Mouse (Mus musculus) heart, adult 2 months (tissue): ENCODE measurements around the gene Wnt5a. TPM values are rescaled to one million over a fixed set of nuclear protein-coding genes. Genes with fewer than 3 reads are reported as not detected.

Experiments
- DNase-seq, 2 experiments: peaks; one replicate each; pipeline ENCODE4 v3.0.0; 2021
- H3K27ac ChIP-seq: fragments of 200-600 bp; 2 replicates; pipeline ENCODE4 v1.8.1; 2022
- H3K27me3 ChIP-seq: fragments of 200-500 bp; 2 replicates; pipeline ENCODE4 v1.6.1; 2012; ENCODE audit warnings: mild to moderate bottlenecking, low read length, inconsistent platforms, mixed read lengths; ENCODE audit not compliant: control insufficient read depth, insufficient read depth
- H3K36me3 ChIP-seq: fragments of 200-500 bp; 2 replicates; pipeline ENCODE4 v1.6.1; 2012; ENCODE audit warnings: low read length, inconsistent platforms; ENCODE audit not compliant: control insufficient read depth, insufficient read depth
- H3K4me1 ChIP-seq: fragments of 200-500 bp; 2 replicates; pipeline ENCODE4 v1.6.1; 2011; ENCODE audit warnings: low read length; ENCODE audit not compliant: control insufficient read depth, insufficient read depth
- H3K4me3 ChIP-seq: fragments of 200-600 bp; 2 replicates; pipeline ENCODE4 v1.8.1; 2022
- H3K79me2 ChIP-seq: fragments of 200-500 bp; replicated peaks from 2 replicates; pipeline ENCODE4 v1.6.1; 2012; ENCODE audit warnings: mild to moderate bottlenecking, inconsistent platforms, low read length, moderate library complexity, mixed read lengths; ENCODE audit not compliant: control insufficient read depth, insufficient read depth
- H3K9ac ChIP-seq: fragments of 200-500 bp; 2 replicates; pipeline ENCODE4 v1.6.1; 2012; ENCODE audit warnings: low read depth, mild to moderate bottlenecking, control low read depth, inconsistent platforms, low read length, mixed read lengths
- CTCF ChIP-seq: fragments of 200-600 bp; IDR thresholded peaks from 2 replicates; pipeline ENCODE4 v1.8.1; 2022; ENCODE audit warnings: antibody characterized with exemption, mild to moderate bottlenecking, moderate library complexity
- EP300 ChIP-seq: fragments of 200-500 bp; IDR thresholded peaks from 2 replicates; pipeline ENCODE4 v1.6.1; 2011; ENCODE audit warnings: low read depth, low read length, control low read depth; ENCODE audit not compliant: insufficient read depth
- POLR2A ChIP-seq: fragments of 200-500 bp; IDR thresholded peaks from 2 replicates; pipeline ENCODE4 v1.6.1; 2011; ENCODE audit warnings: mild to moderate bottlenecking, low read depth, low read length, control low read depth; ENCODE audit not compliant: insufficient read depth
- WGBS: fragments of 180-500 bp; shearing (Covaris S2); methylation state at CpG from one replicate; pipeline ENCODE4 v1.1.7; 2018; 5-methylcytosine and 5-hydroxymethylcytosine counted together
- intact Hi-C: fragments of 180-260 bp; cut with DNase I; formaldehyde crosslinking; loops from one replicate; pipeline ENCODE4 v1.15.1; 2025
- polyA plus RNA-seq: library from polyadenylated mRNA; depleted of rRNA; stranded (reverse); fragments of >200 nt; gene quantifications from 2 replicates; pipeline ENCODE4 v1.2.3, GENCODE M21; 2012
- total RNA-seq, 2 experiments: library from RNA; stranded (reverse); gene quantifications; 2 replicates each; pipeline ENCODE4 v1.2.3; 2021

Gene Wnt5a
- total and polyA plus RNA-seq, 3 experiments = 5.0 to 15.5 (median 13.8) TPM

DNA sequence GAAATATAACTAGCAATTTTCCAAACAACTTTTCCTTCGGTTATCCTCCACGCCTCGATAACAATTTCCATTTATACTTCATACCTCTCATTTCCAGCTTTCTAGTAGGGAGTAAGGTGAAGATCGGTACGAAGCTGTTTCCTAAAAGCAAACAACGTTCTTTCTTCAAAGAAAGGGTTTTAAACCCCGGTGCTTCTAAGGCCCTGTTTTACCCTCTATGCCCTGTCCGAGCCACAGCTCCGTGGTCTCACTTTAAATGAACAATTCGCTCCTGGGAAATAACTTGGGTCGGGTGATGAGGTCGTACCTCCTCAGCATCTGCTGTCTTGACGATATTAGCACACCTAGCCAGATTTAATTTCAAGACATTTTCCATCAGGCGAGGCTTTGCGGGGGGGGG is 2.5 kb downstream of the Wnt5a start:
- Histone ChIP-seq H3K4me1 (no peaks in the 10 kb centered on the region; the same call in 1 of the 2 replicates), H3K27me3 (peaks cover 3% of the 10 kb centered on the region), H3K27ac (peak overlapping the region; percentile 73), H3K36me3 (no peaks in the 10 kb centered on the region), H3K4me3 (peak overlapping the region; percentile 60), H3K9ac (peak overlapping the region; percentile 43; the same call in 1 of the 2 replicates), H3K79me2 (no peaks in the 10 kb centered on the region)
- TF ChIP-seq EP300 = no peak
- TF ChIP-seq CTCF = no peak
- no peak for TF ChIP-seq POLR2A
- WGBS = 1% methylated on average over 15 of the region's 15 CpGs
- DNase-seq = no peak
- intact Hi-C loops = loop anchor here (2.0 to 5.0 kb wide), 7 partner anchors 205 to 698 kb away; no protein-coding TSS in a partner anchor

DNA sequence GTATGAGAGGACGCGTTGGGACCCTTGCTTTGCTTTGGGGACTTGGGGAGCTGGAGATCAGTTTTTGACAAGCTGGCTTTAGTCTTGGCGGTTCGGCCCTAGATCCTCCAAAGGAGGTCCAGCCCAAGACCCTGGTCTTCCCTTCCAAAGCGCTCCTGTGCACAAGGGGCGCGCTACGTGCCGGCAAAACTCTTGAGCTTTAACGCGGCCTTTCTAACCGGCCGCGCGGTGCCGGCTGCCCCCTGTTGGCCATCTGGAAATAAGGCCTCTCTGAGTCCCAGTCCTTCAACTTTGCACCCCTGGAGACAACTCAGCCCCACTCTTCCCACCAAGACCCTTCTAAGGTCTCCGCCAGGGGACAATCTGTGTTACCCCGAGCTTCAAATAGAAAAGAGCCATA is 2.9 kb downstream of the Wnt5a start:
- TF ChIP-seq CTCF (no peak; the same call in 1 of the 2 replicates), EP300 (no peak), POLR2A (no peak)
- H3K27ac ChIP-seq = no peak overlapping the region; the same call in 1 of the 2 replicates
- peak overlapping the region; percentile 43; the same call in 1 of the 2 replicates for H3K9ac ChIP-seq
- no peaks in the 10 kb centered on the region for H3K79me2 ChIP-seq
- no peaks in the 10 kb centered on the region for H3K36me3 ChIP-seq
- DNase-seq = peak; percentile 78 to 82
- 2% methylated on average over 18 of the region's 18 CpGs for WGBS
- intact Hi-C loops = loop anchor here (2.0 to 5.0 kb wide), 7 partner anchors 205 to 699 kb away; no protein-coding TSS in a partner anchor
- H3K4me1 ChIP-seq = no peaks in the 10 kb centered on the region; the same call in 1 of the 2 replicates
- H3K4me3 ChIP-seq = peak overlapping the region; percentile 60
- H3K27me3 ChIP-seq = peaks cover 3% of the 10 kb centered on the region

DNA sequence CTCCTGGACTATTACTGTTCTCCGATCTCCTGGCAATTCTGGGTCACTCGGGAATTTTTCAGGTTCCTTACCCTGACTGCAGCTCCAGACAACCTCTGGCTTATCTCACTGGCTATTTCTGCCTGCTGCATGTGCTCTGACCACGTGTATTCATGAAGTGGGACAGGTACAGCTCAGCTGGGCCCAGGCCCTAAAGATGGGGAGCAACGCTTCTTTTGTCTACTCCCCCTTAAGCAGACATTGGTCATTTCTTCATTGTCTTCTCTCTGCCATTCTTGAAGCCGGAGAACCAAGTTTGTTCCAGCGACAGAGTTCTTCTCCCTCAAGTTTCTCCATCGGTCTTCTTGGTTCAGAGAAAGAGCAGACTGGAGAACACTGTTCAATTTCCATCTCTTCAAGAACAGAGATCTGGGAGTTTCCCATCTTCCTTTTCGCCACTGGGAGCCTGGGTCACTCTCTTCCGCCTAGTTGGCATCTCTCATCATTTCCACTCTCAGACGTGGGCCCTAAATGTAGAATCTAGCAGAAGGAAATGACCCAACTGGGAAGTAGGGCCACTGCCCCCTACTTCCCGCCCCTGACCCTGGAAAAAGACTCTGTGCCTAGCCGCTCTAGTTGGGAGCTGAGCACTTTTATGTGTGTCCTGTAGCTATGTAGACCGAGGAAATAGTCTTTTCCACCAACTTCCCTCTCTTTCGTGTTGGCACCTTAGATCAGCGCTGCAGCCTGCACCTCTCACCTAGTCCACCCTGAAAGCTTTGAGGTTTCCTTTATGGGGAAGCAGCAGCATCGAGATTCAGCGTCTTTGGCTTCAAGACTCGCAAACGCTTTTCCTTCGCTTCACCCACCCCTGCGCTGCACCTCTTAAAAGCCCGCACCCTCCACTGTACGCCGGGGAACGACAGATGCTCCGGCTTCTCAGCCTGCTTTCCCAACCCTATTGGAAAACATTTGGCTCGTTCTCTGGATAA is 4.0 kb downstream of the Wnt5a start:
- Histone ChIP-seq H3K27ac (no peak overlapping the region), H3K36me3 (no peaks in the 10 kb centered on the region), H3K79me2 (no peaks in the 10 kb centered on the region), H3K9ac (no peak overlapping the region), H3K4me1 (no peaks in the 10 kb centered on the region; the same call in 1 of the 2 replicates), H3K4me3 (no peak overlapping the region), H3K27me3 (peaks cover under 1% of the 10 kb centered on the region)
- DNase-seq = no peak
- TF ChIP-seq EP300 (no peak), POLR2A (no peak), CTCF (no peak)
- WGBS = 54% methylated on average over 27 of the region's 27 CpGs
- intact Hi-C loops = loop anchor here (5.0 kb wide), 4 partner anchors 206 to 584 kb away; no protein-coding TSS in a partner anchor

DNA sequence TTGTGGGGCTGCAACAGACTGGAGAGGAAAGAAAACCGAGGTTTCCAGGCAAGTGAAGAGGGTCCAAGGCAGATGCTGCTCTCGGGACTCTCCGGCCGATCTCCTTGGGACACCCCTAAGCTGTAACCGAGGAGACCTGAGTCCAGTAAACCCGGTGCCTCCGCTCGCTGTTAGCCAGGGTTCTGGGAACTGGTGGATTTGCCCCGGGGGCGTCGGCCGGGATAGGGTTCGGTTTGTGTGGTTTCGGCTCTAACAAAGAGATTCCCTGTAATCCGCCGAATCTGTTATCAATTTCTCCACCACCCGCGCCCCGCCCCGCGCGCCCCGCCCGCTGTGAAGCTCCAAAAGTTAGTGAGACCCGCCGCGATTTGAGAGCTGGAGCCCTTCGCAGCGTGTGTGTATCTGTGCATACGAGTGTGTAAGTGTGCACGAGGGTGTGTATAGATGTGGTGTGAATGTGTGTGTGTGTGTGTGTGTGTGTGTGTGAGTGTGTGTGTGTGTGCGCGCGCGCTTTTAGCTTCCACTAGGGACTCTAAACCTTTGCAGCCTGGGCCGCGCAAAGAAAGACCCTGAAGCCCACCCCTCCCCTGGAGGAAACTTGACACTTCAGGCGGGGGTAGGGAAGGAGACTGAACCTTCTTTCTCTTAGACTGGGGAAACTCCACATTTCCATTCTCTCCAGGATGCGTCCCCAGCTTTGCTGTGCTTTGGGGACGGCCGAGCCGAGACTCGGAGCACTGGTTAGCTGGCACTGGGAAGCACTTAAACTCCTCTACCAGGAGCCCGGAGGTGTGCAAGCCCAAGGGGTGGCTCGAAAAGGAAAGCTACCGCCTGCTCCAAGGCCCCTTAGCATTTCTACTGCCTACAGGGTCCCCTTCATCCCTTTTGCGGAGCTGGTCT is 5.1 kb downstream of the Wnt5a start:
- Histone ChIP-seq H3K79me2 (no peaks in the 10 kb centered on the region), H3K4me1 (no peaks in the 10 kb centered on the region), H3K27ac (no peak overlapping the region), H3K36me3 (no peaks in the 10 kb centered on the region), H3K27me3 (no peaks in the 10 kb centered on the region), H3K9ac (no peak overlapping the region), H3K4me3 (peak overlapping the region; percentile 23; the same call in 1 of the 2 replicates)
- TF ChIP-seq POLR2A (no peak), CTCF (no peak), EP300 (no peak)
- WGBS = 22% methylated on average over 47 of the region's 47 CpGs
- DNase-seq = peak in 1 of 2 experiments; percentile 15
- intact Hi-C loops = loop anchor here (5.0 kb wide), 4 partner anchors 207 to 583 kb away; no protein-coding TSS in a partner anchor

DNA sequence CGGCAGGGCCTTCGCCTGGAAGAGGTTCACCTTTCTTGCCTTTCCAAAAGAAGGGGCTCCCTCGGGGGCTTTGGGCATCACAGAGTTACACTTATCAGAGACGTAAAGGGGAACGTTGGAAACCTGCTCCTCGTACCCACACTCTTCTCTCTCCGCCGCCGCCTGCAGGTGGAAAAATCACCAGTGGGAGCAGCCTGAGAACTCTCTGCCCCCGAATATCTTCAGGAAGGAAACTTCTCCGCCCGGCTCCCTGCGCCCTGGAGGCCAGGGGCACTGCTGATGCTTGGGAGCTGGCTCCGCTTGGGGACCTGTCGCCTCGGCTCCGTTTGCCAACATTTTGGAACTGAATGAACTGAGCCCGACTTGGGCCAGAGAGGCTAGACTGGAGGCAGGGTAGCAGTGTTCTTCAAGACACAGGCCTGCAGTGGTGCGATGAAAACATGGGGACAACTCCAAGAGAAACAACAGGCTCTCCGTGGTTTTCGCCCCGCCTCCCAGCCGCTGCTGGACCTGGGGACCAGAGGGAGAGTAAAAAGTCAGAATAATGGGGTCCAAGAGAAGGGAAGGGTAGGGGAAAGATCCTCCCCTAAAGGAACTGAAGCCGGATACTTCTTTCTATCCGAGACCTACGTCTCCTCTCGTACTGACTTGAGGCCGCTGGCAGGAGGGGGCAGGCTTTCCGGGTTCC is 5.9 kb downstream of the Wnt5a start:
- 9% methylated on average over 29 of the region's 29 CpGs for WGBS
- H3K36me3 ChIP-seq = no peaks in the 10 kb centered on the region
- H3K9ac ChIP-seq = 0 out of 2 replicates have a peak overlapping the region, but pooled peaks have one; percentile 9
- H3K4me1 ChIP-seq = no peaks in the 10 kb centered on the region
- H3K27ac ChIP-seq = no peak overlapping the region
- no peaks in the 10 kb centered on the region for H3K79me2 ChIP-seq
- H3K4me3 ChIP-seq = peak overlapping the region; percentile 44
- H3K27me3 ChIP-seq = no peaks in the 10 kb centered on the region
- peak; percentile 37 to 47 for DNase-seq
- TF ChIP-seq CTCF = peak; percentile 13; the same call in 1 of the 2 replicates
- no peak for TF ChIP-seq POLR2A
- intact Hi-C loops = no loop called here
